Mouse (Mus musculus) bone marrow macrophage, adult 2 months (primary cell): Measurements from ENCODE around the gene Ypel3. TPM values are rescaled to one million over a fixed set of nuclear protein-coding genes. Genes with fewer than 3 reads are reported as not detected.
A peak's percentile ranks its signal among the peaks of the same experiment; 100 is the strongest.

Experiments
- H3K27ac ChIP-seq: 2 replicates; pipeline ENCODE4 v1.5.1; 2012; ENCODE audit warnings: low read depth, low read length; ENCODE audit not compliant: insufficient read depth
- H3K4me1 ChIP-seq: 2 replicates; pipeline ENCODE4 v1.6.1; 2012; ENCODE audit warnings: low read length; ENCODE audit not compliant: control insufficient read depth, insufficient read depth
- H3K4me3 ChIP-seq: 2 replicates; pipeline ENCODE4 v1.5.1; 2012; ENCODE audit warnings: mild to moderate bottlenecking, low read length, moderate library complexity; ENCODE audit not compliant: insufficient read depth
- CTCF ChIP-seq: IDR thresholded peaks from 2 replicates; pipeline ENCODE4 v1.5.1; 2012; ENCODE audit warnings: low read depth, mild to moderate bottlenecking, low read length, moderate library complexity
- POLR2A ChIP-seq: IDR thresholded peaks from 2 replicates; pipeline ENCODE4 v1.6.1; 2012; ENCODE audit warnings: mild to moderate bottlenecking, low read depth, low read length, borderline replicate concordance
- polyA plus RNA-seq: library from polyadenylated mRNA; stranded (reverse); fragments of >200 nt; gene quantifications from 2 replicates; pipeline ENCODE4 v1.2.4, GENCODE M21; 2012; ENCODE audit not compliant: missing spikeins, insufficient read depth, insufficient read length

Ypel3 gene
- polyA plus RNA-seq, 1 experiment, result 412 TPM

DNA sequence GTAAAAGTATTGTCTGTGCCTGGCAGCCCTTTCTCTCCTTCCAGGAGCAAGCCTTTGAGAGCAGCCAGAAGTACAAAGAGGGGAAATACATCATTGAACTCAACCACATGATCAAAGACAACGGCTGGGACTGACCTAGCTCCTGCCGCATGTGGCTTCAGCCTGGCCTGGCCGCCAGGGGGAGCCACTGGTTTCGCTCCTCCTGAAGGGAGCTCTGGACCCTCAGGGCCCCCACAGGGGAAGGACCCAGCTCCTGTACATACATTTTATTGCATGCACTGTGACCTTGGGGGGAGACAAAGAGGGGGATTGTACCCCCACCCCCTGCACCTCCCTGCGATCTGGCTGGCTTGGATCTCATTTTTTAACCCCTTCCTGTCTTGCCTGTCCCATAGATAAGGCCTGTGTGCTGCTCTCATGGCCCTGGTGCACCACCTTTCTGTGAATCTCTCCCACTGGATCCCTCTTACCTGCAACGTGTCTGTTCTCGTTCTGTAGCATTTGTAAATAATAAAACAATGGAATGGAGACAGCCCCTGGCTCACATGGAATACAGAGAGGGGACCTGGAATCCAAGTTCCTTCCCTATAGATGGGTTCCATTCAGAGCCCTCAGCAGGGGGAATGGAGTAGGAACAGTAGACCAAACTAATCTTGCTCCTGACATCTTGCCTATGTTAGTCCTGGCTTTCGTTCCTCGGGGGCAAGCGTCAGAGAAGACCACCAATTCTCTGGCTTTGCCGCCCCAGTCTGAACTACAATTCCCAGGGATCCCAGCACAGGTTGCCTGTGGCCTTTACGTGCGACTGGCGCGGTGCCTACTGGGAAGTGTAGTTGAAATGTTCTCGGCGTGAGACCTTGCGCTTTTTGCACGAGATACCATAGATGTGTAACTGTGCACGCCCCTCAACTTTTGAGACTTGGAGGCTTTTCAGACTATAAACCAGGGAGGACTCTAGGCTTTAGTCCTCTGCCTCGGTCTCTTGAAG lies 3.5 kb downstream of the Ypel3 start:
- peak overlapping the region; percentile 12 for H3K27ac ChIP-seq
- TF ChIP-seq CTCF (peak; percentile 99), POLR2A (no peak)
- peaks cover 25% of the 10 kb centered on the region for H3K4me1 ChIP-seq
- peak overlapping the region; percentile 54 for H3K4me3 ChIP-seq

DNA sequence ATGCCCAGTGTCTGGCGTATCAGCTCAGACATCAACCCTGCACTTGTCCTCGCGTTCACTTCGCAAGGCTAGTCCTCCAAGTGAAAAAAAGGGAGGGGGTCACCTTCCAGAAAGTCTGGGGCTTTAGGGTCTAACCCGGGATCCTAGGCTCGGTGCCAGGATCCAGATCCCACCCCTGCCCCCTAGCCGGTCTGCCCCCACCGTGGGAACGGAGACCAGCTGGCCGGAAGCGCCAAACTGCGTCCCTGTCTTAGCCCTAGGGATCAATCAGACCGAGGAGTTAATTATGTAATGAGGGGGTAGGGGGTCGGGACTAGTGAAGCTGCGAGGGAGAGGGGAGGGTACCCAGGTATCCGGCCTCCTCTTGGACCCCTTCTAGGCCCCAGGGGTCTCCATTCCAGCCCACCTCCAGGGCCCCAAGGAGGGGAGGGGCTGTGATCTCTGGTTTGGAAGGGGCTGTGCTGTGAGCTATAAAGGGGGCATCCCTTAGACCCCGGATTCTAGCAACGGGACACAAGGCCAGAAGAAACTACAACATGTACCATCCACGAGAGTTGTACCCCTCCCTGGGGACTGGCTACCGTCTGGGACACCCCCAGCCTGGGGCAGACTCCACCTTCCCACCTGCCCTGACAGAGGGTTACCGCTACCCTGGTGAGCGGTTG lies 4.3 kb downstream of the Ypel3 start, which contains the start of gene Tbx6:
Gene Tbx6 (plus strand): TSS at position 513 of the 665 bp plus-strand sequence.
- no peak for TF ChIP-seq POLR2A
- no peak for TF ChIP-seq CTCF
- Histone ChIP-seq H3K27ac (no peak within 1 kb of the TSS), H3K4me3 (peak within 1 kb of the TSS; percentile 54), H3K4me1 (peaks cover 17% of the 10 kb centered on the region)

DNA sequence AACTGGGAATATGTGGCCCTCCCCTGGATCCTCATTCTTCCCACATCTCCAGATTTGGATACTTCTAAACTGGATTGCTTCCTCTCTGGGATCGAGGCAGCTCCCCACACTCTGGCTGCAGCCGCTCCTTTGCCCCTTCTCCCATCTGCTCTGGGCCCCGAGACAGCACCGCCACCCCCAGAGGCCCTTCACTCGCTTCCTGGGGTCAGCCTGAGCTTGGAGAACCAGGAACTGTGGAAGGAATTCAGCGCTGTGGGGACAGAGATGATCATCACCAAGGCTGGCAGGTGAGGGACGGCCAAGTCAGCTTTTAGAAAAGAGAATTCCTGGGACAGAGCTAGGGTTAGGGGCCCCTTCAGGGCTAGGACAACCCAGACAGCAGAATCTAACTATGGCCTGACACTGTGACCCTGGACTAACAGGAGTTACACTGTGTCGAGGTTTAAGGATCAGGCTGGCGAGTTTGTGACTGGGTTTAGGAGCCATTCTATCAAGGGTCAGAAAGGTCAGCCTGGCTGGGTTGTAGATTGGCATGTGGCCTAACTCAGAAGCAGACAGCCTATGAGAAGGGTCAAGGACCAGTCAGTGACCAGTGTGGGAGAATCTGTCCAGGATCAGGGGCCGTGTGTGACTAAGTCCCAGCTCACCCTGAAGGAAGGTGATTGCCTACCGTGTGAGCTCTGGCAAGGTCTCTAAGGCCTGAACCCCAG lies 5.1 kb downstream of the Ypel3 start:
- no peak for TF ChIP-seq CTCF
- no peak for TF ChIP-seq POLR2A
- Histone ChIP-seq H3K4me1 (peaks cover 13% of the 10 kb centered on the region), H3K4me3 (no peak overlapping the region), H3K27ac (no peak overlapping the region)

DNA sequence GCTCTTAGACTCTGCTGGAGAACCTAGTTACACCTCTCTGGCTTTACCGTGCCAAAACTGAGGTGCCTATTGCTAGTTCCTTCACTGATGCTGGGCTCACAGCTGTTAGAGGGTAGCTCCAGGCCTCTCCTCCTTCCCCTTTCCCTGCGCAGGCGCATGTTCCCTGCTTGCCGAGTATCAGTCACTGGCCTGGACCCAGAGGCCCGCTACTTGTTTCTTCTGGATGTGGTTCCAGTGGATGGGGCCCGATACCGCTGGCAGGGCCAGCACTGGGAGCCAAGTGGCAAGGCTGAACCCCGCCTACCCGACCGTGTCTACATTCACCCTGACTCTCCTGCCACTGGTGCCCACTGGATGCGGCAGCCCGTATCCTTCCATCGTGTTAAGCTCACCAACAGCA lies 5.9 kb downstream of the Ypel3 start:
- TF ChIP-seq CTCF, result no peak
- no peak for TF ChIP-seq POLR2A
- peaks cover 13% of the 10 kb centered on the region for H3K4me1 ChIP-seq
- no peak overlapping the region for H3K27ac ChIP-seq
- no peak overlapping the region for H3K4me3 ChIP-seq

DNA sequence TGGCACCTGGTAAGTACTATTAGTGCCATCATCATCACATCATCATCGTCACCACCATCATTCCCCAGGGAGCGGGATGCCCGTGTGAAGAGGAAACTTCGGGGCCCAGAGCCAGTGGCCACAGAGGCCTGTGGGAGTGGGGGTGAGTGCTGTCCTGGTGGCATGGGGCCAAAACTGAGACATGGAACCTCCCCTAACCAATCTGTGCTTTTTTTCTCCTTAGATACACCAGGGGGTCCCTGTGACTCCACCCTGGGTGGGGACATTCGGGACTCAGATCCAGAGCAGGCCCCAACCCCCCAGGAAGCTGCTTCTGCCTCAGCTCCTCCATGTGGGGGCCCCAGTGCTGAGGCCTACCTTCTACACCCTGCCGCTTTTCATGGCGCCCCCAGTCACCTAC lies 7.7 kb downstream of the Ypel3 start:
- TF ChIP-seq CTCF (no peak), POLR2A (no peak)
- peaks cover 8% of the 10 kb centered on the region for H3K4me1 ChIP-seq
- no peak overlapping the region for H3K4me3 ChIP-seq
- H3K27ac ChIP-seq, result no peak overlapping the region

DNA sequence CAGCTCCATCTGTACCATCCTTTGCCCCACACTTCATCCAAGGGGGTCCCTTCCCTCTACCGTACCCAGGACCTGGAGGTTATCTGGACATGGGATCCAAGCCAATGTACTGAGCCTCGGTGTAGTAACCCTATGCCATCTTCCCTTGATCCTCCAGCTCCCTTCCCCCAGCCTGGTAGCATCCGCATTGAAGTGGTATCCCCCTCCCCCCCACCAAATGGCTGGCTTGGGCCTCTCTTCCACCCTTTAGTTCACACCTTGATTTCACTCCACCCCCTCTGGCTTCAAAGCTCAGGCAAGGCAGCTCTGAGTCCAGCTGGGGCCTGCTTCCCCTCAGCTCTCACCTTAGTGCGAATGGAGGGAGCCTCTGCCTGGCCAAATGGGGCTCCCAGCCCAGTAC lies 8.3 kb downstream of the Ypel3 start:
- TF ChIP-seq POLR2A (no peak), CTCF (no peak)
- peaks cover 5% of the 10 kb centered on the region for H3K4me1 ChIP-seq
- H3K4me3 ChIP-seq, result no peak overlapping the region
- no peak overlapping the region for H3K27ac ChIP-seq

DNA sequence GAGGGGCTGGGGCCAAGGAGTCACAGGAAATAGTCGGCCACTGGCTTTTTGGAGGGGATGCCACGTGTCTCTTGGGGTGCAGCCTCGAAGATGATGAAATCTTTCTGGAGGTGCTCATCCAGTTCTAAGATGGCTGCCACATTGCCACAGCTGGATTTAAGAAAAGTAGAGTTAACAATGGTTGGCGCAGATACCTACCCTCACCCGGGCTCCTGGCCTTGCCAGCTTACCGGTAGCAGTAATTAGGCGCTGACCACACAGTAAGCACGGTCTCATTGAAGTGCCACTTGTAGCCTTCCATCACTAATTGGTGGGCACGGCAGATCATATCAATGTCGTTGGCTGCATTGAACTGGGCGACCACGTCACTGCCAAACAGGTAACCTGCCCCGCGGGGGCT lies 9.4 kb downstream of the Ypel3 start:
- TF ChIP-seq CTCF (no peak), POLR2A (no peak)
- Histone ChIP-seq H3K4me3 (no peak overlapping the region), H3K27ac (no peak overlapping the region), H3K4me1 (0 out of 2 replicates have a peak, but pooled peaks cover 2% of the 10 kb centered on the region)

DNA sequence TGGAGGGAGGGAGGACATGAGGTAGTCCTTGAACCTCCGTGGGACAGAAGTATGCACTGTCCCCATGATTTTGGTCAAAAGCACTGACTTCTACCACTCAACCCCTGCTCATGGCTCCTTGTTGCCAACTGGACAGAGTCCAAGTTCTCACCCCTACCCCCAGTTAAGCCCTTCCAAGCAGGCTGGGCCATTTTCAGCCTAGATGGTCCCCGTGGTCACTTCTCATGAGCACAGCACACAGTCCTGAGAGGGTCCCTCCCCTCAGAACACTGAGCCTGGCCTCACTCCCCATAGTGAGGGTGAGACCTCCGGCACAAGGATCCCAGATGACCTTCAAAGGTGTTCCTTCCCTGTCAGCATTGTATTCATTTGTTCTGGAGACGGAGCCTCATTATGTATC lies 12.4 kb downstream of the Ypel3 start:
- Histone ChIP-seq H3K27ac (no peak overlapping the region), H3K4me1 (peaks cover 4% of the 10 kb centered on the region), H3K4me3 (no peak overlapping the region)
- no peak for TF ChIP-seq POLR2A
- no peak for TF ChIP-seq CTCF

DNA sequence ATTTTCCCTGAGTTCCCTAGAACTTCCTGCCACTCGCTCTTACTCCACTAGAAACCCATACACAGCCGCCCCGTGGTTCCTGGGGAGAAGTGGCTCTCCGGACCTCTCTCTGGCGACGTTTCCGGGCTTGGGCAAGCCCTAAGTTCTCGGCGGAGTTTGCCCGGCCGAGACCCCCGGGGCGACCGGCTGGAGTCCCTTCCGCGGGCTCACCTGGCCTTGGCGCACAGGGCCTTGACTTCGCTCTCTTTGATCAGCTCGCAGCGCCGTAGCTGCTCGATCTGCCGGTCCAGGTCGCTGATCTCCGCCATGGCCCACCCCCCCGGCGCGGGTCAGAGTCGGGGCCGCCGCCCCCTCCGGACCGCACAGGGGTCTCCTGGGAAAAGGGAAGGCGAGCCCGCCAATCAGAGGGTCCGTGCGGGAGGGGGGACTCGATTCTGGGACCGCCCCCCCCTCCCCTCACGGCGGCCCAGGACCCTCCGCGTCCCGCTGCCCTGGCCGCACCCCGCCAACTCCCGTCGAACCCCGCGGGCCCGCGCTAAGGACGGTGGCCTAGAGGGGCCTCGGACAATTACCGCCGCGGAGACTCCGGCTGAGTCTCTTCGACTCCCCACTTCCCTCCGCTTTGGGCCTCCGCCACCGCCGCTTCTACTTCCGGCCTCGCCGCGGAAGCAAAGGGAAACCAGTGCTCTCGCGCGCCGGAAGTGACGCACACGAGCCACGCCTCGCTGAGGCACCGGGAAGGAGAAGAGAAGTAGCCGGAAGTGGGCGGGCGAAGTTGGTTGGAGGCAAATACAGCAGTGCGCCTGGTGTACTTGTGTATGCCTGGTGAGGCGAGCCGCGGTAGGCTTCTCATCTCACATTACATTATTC lies 15.3 kb downstream of the Ypel3 start, which contains the start of gene Ppp4c:
Gene Ppp4c (minus strand): TSS at position 646 of the 870 bp plus-strand sequence.
- Histone ChIP-seq H3K27ac (peak within 1 kb of the TSS; percentile 89), H3K4me3 (peak within 1 kb of the TSS; percentile 82), H3K4me1 (peaks cover 9% of the 10 kb centered on the region)
- TF ChIP-seq CTCF, result no peak
- TF ChIP-seq POLR2A, result no peak
